Mouse (Mus musculus) megakaryocyte, embryonic 14.5 days (primary cell): ENCODE results near the gene Ifrd2. TPM values are rescaled to one million over a fixed set of nuclear protein-coding genes. Genes with fewer than 3 reads are reported as not detected.
"Not testable (repeated sequence)": the region's sequence is repeated elsewhere in the genome, so short reads cannot be mapped to it uniquely, and the experiment has no call there.

ENCODE experiments used
- H3K27me3 ChIP-seq: replicated peaks from 2 replicates; pipeline ENCODE3; 2012; ENCODE audit warnings: inconsistent platforms
- H3K36me3 ChIP-seq: replicated peaks from 2 replicates; pipeline ENCODE3; 2012; ENCODE audit warnings: low read length, inconsistent platforms, mixed read lengths
- H3K4me1 ChIP-seq: 2 replicates; pipeline ENCODE4 v1.6.1; 2012; ENCODE audit warnings: inconsistent platforms
- H3K4me3 ChIP-seq: replicated peaks from 2 replicates; pipeline ENCODE3; 2012; ENCODE audit warnings: moderate library complexity, mild to moderate bottlenecking, inconsistent platforms
- H3K9me3 ChIP-seq: 2 replicates; pipeline ENCODE4 v1.6.1; 2012; ENCODE audit warnings: inconsistent platforms
- FLI1 ChIP-seq: IDR thresholded peaks from 2 replicates; pipeline ENCODE4 v1.6.1; 2012; ENCODE audit warnings: low read length, inconsistent platforms, mixed read lengths
- GATA1 ChIP-seq: IDR thresholded peaks from 3 replicates; pipeline ENCODE4 v1.6.1; 2012; ENCODE audit warnings: mixed read lengths, low read length, inconsistent platforms, borderline replicate concordance
- polyA plus RNA-seq: library from polyadenylated mRNA; stranded (reverse); fragments of >175 nt; gene quantifications from 2 replicates; pipeline ENCODE4 v1.2.3, GENCODE M21; 2012; ENCODE audit warnings: low replicate concordance; ENCODE audit not compliant: insufficient read depth

The Ifrd2 gene
- polyA plus RNA-seq, 1 experiment: 34.9 TPM

DNA sequence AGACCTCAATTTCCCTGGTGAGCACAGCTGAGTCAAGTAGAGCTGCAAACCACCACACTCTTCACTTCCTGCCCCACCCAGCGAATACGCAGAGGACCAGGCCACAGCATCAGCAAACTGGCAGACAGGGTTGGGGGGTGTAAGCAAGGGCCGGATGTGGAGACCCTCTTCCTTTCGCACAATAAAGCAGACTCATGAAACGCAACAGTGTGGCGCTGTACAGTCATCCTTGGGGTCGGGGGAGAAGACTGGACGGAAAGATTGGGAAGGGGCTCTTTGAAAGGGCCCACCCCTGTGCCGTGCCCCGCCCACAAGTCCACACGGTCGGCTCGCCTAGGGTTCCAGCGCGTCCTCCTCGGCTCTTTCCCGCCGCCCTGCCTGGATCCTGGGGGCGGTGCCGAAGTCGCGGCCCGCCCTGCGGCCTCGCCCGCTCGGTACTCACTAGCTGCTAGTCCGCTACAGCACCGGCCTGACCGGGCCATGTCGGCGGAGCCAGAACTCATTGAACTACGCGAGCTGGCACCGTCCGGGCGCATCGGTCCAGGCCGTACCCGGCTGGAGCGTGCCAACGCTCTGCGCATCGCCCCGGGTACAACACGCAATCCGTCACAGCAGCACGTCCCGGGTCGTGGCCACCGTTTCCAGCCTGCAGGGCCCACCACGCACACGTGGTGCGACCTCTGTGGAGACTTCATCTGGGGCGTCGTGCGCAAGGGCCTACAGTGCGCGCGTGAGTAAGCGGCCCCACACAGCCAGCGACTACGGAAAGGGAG lies 36.1 kb upstream of the Ifrd2 start, which contains the start of gene Rassf1:
Rassf1 (plus strand) TSS at position 439 of the 773 bp plus-strand sequence.
- no peaks in the 10 kb centered on the region for H3K9me3 ChIP-seq
- no peak for TF ChIP-seq FLI1
- TF ChIP-seq GATA1: no peak
- peaks cover 2% of the 10 kb centered on the region for H3K36me3 ChIP-seq
- peaks cover 8% of the 10 kb centered on the region for H3K27me3 ChIP-seq
- peaks cover 77% of the 10 kb centered on the region for H3K4me1 ChIP-seq
- H3K4me3 ChIP-seq: peak within 1 kb of the TSS; percentile 96

DNA sequence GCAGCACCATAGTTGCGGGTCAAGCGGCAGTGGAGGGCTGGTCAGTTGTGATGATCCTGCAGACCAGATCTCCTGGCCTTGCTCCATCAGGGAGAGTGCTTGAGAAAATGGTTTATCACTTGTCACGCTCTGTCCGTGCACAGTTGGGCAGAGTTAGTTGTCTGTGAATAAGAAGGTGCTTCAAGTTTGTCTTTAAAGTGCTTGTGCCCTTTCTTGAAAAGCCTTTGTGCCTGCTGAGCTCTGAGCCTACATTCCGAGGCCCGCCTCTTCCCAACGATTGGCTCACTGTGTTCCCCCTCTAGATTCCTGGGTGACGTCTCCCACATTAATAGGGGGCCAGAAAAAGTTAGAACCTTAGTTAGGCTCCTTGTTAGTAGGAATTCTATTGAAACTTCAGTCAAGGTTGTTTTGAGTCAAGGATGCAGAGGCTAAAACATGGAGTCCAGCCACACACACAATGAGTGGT lies 35.5 kb upstream of the Ifrd2 start:
- Histone ChIP-seq H3K4me1 (peaks cover 77% of the 10 kb centered on the region), H3K36me3 (peaks cover 6% of the 10 kb centered on the region), H3K4me3 (peak overlapping the region; percentile 96), H3K9me3 (no peaks in the 10 kb centered on the region), H3K27me3 (peaks cover 8% of the 10 kb centered on the region)
- no peak for TF ChIP-seq GATA1
- no peak for TF ChIP-seq FLI1

DNA sequence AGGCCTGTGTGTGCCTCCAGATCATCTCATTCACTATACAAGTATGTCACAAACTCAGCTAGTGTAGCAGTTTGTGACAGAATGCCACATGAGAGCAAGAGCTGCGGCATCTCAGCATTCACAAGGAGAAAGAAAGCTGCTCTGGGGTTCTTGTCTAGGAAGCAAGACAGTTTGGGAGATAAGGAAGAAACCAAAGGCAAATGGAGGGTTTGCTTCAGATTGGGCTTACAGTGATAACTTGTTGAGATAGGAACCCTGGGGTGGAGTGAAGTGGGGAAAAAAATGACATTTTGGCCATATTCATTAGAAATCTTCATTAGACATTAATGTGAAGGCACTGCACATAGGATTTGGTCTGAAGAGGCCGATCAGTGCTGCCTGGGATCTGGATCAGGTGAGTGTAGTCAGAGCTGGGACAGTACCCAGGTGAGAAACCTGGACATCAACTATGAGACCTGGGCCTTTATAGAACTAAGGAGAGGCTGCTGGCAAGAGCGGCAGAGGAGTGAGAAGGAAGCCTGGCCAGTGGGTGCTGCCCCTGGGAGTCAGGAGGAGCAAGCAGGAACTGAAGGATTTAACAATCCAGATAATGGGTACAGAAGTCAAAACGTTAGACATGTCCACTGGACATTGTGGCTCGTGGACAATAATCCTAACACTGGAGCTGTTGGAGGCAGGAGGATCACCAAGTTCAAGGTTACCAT lies 34.6 kb upstream of the Ifrd2 start:
- Histone ChIP-seq H3K4me1 (peaks cover 77% of the 10 kb centered on the region), H3K36me3 (peaks cover 15% of the 10 kb centered on the region), H3K9me3 (no peaks in the 10 kb centered on the region), H3K4me3 (peak overlapping the region; percentile 96), H3K27me3 (peaks cover 8% of the 10 kb centered on the region)
- TF ChIP-seq FLI1: no peak
- TF ChIP-seq GATA1: no peak

DNA sequence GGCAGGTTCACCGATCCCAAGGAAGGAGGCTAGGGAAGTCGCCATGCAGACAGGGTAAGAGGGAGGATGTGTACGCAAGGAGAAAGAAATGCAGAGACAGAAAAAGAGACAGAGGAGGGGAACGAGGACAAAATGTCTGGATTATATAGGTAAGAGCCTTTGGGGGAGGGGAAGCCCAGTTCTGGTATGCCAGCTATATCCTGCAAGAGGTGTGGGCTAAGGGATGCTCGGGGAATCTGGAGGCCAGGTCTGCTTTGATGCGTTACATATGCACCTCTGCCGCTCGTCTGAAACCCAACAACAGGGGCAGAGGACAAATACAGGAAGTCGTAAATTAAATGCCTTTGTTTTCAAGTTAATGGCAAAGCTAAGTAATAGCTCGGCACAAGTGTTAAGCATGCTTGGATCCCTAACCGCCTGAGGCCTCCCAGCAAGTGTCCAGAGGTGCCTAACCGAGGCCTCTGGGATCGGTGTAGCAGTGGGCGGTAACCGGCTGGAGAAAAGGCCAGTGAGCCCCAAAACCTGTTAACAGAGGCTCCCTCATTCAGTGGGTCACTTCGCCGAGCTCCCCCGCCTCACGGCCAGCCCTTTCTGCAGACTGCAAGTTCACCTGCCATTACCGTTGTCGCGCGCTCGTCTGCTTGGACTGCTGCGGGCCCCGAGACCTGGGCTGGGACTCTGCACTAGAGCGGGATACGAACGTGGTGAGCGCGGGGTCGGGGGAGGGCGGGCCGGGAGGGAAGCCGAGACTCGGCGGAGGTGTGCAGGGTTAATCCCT lies 33.7 kb upstream of the Ifrd2 start:
- Histone ChIP-seq H3K4me1 (peaks cover 70% of the 10 kb centered on the region), H3K4me3 (peak overlapping the region; percentile 96), H3K27me3 (peaks cover 8% of the 10 kb centered on the region), H3K9me3 (no peaks in the 10 kb centered on the region), H3K36me3 (peaks cover 24% of the 10 kb centered on the region)
- TF ChIP-seq FLI1 (no peak), GATA1 (no peak)

DNA sequence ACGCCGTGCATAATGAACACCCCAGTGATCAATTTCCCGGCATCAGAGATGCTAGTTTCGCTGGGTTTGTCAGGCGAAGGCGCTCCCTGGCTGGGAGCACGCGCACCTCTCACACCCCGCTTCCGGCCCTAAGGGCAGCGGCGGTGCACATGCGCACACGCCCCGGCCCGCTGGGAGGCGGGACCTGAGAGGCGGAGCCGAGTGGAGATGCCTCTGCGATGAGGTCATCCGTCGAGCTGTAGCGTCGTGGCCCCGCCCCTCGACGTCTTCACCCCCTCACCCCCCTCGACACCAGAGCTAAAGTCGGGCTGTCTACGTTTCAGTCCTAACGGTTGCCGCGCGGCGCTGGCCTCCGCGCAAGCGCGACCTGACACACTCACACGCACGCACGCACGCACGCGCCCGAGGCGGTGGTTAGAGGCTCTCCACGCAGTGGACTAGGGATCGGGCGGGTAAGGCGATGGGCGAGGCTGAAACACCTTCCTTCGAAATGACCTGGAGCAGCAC lies 33.1 kb upstream of the Ifrd2 start:
- H3K4me1 ChIP-seq: peaks cover 66% of the 10 kb centered on the region

DNA sequence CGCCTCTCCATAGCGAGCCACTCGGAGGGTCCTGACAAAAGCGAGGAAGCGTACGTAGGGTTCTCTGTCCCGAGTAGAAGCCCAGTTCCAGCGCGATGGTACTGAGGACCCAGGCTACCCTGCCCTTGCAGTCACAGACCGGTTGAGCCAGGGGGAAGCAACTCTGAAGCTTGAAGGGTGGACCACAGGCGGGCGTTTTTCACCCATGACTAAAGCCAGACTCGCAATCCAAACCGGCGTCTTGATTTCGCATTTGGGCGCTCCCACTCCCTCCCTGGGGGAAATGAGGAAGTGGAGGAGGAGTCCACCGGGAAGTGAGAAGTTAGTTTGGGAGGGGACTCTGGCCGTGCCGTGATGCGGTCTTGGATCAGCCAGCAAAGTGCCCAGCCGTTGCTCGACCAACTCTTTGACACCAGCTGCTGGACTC lies 32.4 kb upstream of the Ifrd2 start:
- Histone ChIP-seq H3K4me1 (peaks cover 61% of the 10 kb centered on the region), H3K36me3 (peaks cover 37% of the 10 kb centered on the region)
- TF ChIP-seq GATA1 (no peak), FLI1 (no peak)

More for the DNA sequence above, 33.1 kb upstream of the Ifrd2 start:
- Histone ChIP-seq H3K27me3 (peaks cover 3% of the 10 kb centered on the region), H3K9me3 (no peaks in the 10 kb centered on the region), H3K36me3 (peaks cover 31% of the 10 kb centered on the region), H3K4me3 (peak overlapping the region; percentile 96)
- TF ChIP-seq FLI1 (peak; percentile 13; the same call in 1 of the 2 replicates), GATA1 (no peak)

DNA sequence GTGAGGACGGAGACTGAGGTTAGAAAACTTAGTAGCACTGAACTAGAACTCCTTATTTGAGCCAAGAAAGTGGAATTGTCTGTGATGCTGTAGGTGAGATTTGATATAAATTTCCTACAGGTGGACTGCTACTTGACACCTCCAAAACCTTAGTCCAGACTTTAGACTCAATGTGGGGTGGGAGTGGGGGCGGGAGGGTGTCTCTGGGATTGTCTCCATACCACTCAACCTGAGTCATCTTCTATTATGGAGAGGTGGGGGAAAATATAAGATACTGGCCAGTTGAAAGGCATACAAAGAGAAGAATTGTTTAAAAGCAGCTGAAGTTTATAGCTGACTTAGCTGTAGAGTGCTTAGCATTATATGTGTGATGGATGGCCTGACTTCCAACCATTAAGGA lies 31.7 kb upstream of the Ifrd2 start:
- Histone ChIP-seq H3K27me3 (no peaks in the 10 kb centered on the region), H3K4me3 (peak overlapping the region; percentile 96), H3K4me1 (peaks cover 54% of the 10 kb centered on the region), H3K36me3 (peaks cover 44% of the 10 kb centered on the region), H3K9me3 (no peaks in the 10 kb centered on the region)
- no peak for TF ChIP-seq FLI1
- no peak for TF ChIP-seq GATA1

More for the DNA sequence above, 32.4 kb upstream of the Ifrd2 start:
- Histone ChIP-seq H3K9me3 (no peaks in the 10 kb centered on the region), H3K27me3 (no peaks in the 10 kb centered on the region), H3K4me3 (peak overlapping the region; percentile 96)

DNA sequence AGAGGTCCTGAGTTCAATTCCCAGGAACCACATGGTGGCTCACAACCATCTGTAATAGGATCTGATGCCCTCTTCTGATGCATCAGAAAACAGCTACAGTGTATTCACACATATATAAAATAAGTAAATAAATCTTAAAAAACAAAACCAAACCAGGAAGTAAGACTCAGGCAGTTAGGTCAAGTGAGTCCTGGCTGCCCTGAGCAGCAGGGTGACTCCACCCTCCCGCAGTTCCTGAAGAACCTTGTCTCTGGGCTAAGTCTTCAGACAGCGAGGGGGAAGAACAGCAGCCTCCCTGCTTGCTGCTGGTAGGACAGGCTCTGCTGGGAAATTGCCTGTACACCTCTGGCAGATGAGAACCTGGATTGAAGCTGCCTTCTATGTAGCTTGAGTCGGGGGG lies 31.1 kb upstream of the Ifrd2 start:
- Histone ChIP-seq H3K4me3 (peak overlapping the region; percentile 96), H3K27me3 (no peaks in the 10 kb centered on the region), H3K36me3 (peaks cover 50% of the 10 kb centered on the region), H3K9me3 (no peaks in the 10 kb centered on the region), H3K4me1 (peaks cover 51% of the 10 kb centered on the region)
- TF ChIP-seq FLI1: no peak
- no peak for TF ChIP-seq GATA1

DNA sequence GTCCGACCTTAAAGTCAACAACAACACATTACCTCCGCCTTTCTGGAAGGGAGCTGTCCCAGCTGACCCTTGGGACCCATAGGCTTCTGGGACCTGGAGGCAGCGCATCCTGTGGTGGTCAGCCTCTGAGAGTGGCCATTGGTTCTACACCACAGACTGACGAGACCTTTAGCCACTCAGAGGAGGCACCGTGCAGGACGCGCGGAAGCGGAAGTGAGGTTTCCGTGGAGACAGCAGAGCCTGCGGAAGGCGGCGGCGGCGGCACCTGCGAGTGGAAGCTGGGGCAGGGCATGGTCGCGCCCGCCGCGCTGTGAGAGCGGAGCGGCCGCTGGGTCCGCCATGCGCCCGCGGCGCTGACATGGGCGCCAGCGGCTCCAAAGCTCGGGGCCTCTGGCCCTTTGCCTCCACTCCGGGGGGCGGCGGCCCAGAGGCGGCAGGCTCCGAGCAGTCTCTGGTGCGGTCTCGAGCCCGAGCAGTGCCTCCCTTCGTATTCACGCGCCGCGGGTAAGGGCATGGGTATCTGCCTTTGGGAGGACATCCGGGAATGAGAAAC lies 24.3 kb upstream of the Ifrd2 start, which contains the start of gene Tusc2:
Tusc2 (plus strand) TSS at position 227 of the 553 bp plus-strand sequence.
- Histone ChIP-seq H3K27me3 (no peaks in the 10 kb centered on the region), H3K4me3 (peak within 1 kb of the TSS; percentile 96), H3K36me3 (peaks cover 67% of the 10 kb centered on the region), H3K9me3 (no peaks in the 10 kb centered on the region), H3K4me1 (peaks cover 65% of the 10 kb centered on the region)
- TF ChIP-seq FLI1 (no peak), GATA1 (no peak)

DNA sequence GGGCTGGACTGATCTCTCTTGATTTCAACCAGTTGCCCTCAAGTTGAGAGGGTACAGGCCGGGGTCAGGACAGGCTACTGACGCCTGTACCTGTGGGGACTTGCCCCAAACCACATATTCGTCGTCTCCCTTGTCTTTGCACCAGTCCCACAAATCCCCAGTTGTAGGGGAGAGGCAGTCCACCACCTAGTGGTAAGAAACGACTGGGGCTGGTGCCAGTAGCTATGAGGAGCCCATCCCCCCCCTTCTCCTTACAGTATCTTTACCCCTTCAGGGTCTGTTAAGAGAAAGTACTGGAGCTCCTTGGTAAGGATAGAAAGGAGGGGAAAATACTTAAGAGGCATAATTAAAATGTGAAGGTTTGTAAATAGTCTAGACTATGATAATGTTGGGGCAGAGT lies 21.9 kb upstream of the Ifrd2 start:
- Histone ChIP-seq H3K36me3 (peaks cover 47% of the 10 kb centered on the region), H3K4me1 (peaks cover 82% of the 10 kb centered on the region)
- H3K9me3 ChIP-seq, H3K4me3 ChIP-seq, H3K27me3 ChIP-seq: not testable (repeated sequence)
